Comparison of ENCODE assay signal across 16 mouse cellular contexts in genomic region chr17:33979512-33980050, GRCm38 (mm10). TPM values are rescaled to one million over a fixed set of nuclear protein-coding genes. Genes with fewer than 3 reads are reported as not detected.
DNase-seq lines count a peak whose midpoint lies in the region; ATAC-seq and TF ChIP-seq lines count a peak whose summit lies in the region.
"Had no signal": no experiment of that assay in that cellular context is flagged by ENCODE, and none has a peak within 500 bp of the region (broad histone marks: within the 10 kb centered on the region; RNA-seq: fewer than 3 reads in every experiment).

No protein-coding gene starts in this region.

- H3K27ac ChIP-seq in liver, embryonic 12.5 days = peak overlapping the region; percentile 67; the same call in 1 of the 2 replicates
- H3K27ac ChIP-seq in bone marrow, adult 2 months (ENCODE audit: control insufficient read depth, insufficient read depth, low read depth, low read length, poor library complexity) = peak overlapping the region; percentile 93
- peak overlapping the region; percentile 91 for H3K27ac ChIP-seq in liver, postnatal 0 days (ENCODE audit: low read depth)
- no peak overlapping the region for H3K27ac ChIP-seq in forebrain, embryonic 14.5 days (ENCODE audit: low read depth, low read length)
- H3K27ac ChIP-seq: hindbrain, embryonic 14.5 days; kidney, postnatal 0 days; midbrain, embryonic 15.5 days; stomach, embryonic 15.5 days had no signal

- no peak overlapping the region for H3K4me3 ChIP-seq in liver, embryonic 12.5 days
- no peak overlapping the region for H3K4me3 ChIP-seq in bone marrow, adult 2 months (replicated peaks; ENCODE audit: control insufficient read depth, low read depth, low read length)
- no peak overlapping the region for H3K4me3 ChIP-seq in liver, postnatal 0 days (ENCODE audit: low read depth, low read length)
- no peak overlapping the region for H3K4me3 ChIP-seq in forebrain, embryonic 14.5 days (ENCODE audit: low read depth, low read length)
- H3K4me3 ChIP-seq: midbrain, embryonic 15.5 days; myocyte had no signal

- WGBS in liver, embryonic 12.5 days (ENCODE audit: insufficient replicate concordance) = 53% methylated on average over 6 of the region's 6 CpGs
- 56% methylated on average over 6 of the region's 6 CpGs for WGBS in bone marrow, adult 2 months
- 50% methylated on average over 6 of the region's 6 CpGs for WGBS in liver, postnatal 0 days (ENCODE audit: insufficient replicate concordance)
- 78% methylated on average over 6 of the region's 6 CpGs for WGBS in forebrain, embryonic 14.5 days

- TF ChIP-seq POLR2A in bone marrow, adult 2 months (IDR thresholded peaks at IDR 0.05; ENCODE audit: borderline replicate concordance, control insufficient read depth, low read depth, low read length) = no peak

- H3K36me3 ChIP-seq in liver, embryonic 12.5 days = no peaks in the 10 kb centered on the region
- H3K36me3 ChIP-seq in liver, postnatal 0 days (replicated peaks; ENCODE audit: insufficient read depth, low read length) = no peaks in the 10 kb centered on the region
- no peaks in the 10 kb centered on the region for H3K36me3 ChIP-seq in forebrain, embryonic 14.5 days (ENCODE audit: control insufficient read depth, insufficient read depth, low read length)
- H3K36me3 ChIP-seq: heart, embryonic 12.5 days; midbrain, embryonic 15.5 days; stomach, embryonic 15.5 days had no signal

- H3K9ac ChIP-seq in liver, embryonic 12.5 days = no peak overlapping the region
- H3K9ac ChIP-seq in liver, postnatal 0 days (replicated peaks) = peak overlapping the region; percentile 68; the same call in 1 of the 2 replicates
- no peak overlapping the region for H3K9ac ChIP-seq in forebrain, embryonic 14.5 days (ENCODE audit: low read length)
- H3K9ac ChIP-seq: heart, embryonic 12.5 days; hindbrain, embryonic 14.5 days; midbrain, embryonic 15.5 days; stomach, embryonic 15.5 days had no signal

- 0 out of 2 replicates have a peak overlapping the region, but pooled peaks have one; percentile 89 for H3K4me2 ChIP-seq in liver, embryonic 12.5 days
- H3K4me2 ChIP-seq in liver, postnatal 0 days (ENCODE audit: low read depth, low read length) = peak overlapping the region; percentile 90; the same call in 1 of the 2 replicates
- no peak overlapping the region for H3K4me2 ChIP-seq in forebrain, embryonic 14.5 days (ENCODE audit: low read length)

- peaks cover 44% of the 10 kb centered on the region for H3K27me3 ChIP-seq in liver, embryonic 12.5 days (replicated peaks)
- peaks cover 7% of the 10 kb centered on the region; the same call in 1 of the 2 replicates for H3K27me3 ChIP-seq in liver, postnatal 0 days (ENCODE audit: insufficient read depth, low read length)
- H3K27me3 ChIP-seq in forebrain, embryonic 14.5 days (replicated peaks; ENCODE audit: control insufficient read depth, insufficient read depth, low read length) = peaks cover 26% of the 10 kb centered on the region

- H3K4me1 ChIP-seq in liver, embryonic 12.5 days = peaks cover 42% of the 10 kb centered on the region
- peaks cover 6% of the 10 kb centered on the region for H3K4me1 ChIP-seq in bone marrow, adult 2 months (ENCODE audit: control insufficient read depth, insufficient read depth, low read length)
- H3K4me1 ChIP-seq in liver, postnatal 0 days (ENCODE audit: insufficient read depth) = peaks cover 26% of the 10 kb centered on the region
- no peaks in the 10 kb centered on the region for H3K4me1 ChIP-seq in forebrain, embryonic 14.5 days (ENCODE audit: control insufficient read depth, insufficient read depth, low read length)

- no peak for DNase-seq in liver
- peak; percentile 47 for DNase-seq in induced T-regulatory cell, adult 2 months (ENCODE audit: low read depth)
- no peak for DNase-seq in liver, postnatal 0 days
- no peak for DNase-seq in right cerebral cortex, postnatal 4 days
- DNase-seq in forebrain, embryonic 14.5 days (ENCODE audit: low spot score) = no peak
- DNase-seq: cerebellum, postnatal 14 days; embryo, embryonic 11 days; layer of hippocampus, postnatal 36 days had no signal

- TF ChIP-seq EP300 in liver, postnatal 0 days (IDR thresholded peaks at IDR 0.05; ENCODE audit: low read depth) = no peak

- no peak for TF ChIP-seq CTCF in bone marrow, adult 2 months (IDR thresholded peaks at IDR 0.05; ENCODE audit: control insufficient read depth, insufficient read depth, low read length)
- no peak for TF ChIP-seq CTCF in liver, postnatal 0 days (IDR thresholded peaks at IDR 0.05; ENCODE audit: low read depth)

- ATAC-seq in liver, embryonic 12.5 days = no peak
- ATAC-seq in liver, postnatal 0 days = peak; percentile 8; the same call in 1 of the 2 replicates
- ATAC-seq in forebrain, embryonic 14.5 days = no peak

- H3K9me3 ChIP-seq in liver, embryonic 12.5 days (replicated peaks) = no peaks in the 10 kb centered on the region
- no peaks in the 10 kb centered on the region for H3K9me3 ChIP-seq in liver, postnatal 0 days (ENCODE audit: low read length)
- H3K9me3 ChIP-seq in forebrain, embryonic 14.5 days (replicated peaks; ENCODE audit: control insufficient read depth, low read length) = no peaks in the 10 kb centered on the region
- H3K9me3 ChIP-seq: heart, embryonic 12.5 days; midbrain, embryonic 15.5 days; stomach, embryonic 15.5 days had no signal

RNA-seq across cellular contexts. Expression of gene H2-K1, which starts 20.6 kb away (rescaled TPM):
- polyA plus RNA-seq in liver, embryonic 12.5 days (2016; fragmentation: Nextera tagmentation; extraction: Ambion mirVana) = 82.1 and 83.5 TPM in 2 replicates
- polyA plus RNA-seq in bone marrow, adult 2 months (2011; ENCODE audit: insufficient read depth, insufficient read length, low replicate concordance, missing spikeins) = 698 and 1,240 TPM in 2 replicates
- 274 and 288 TPM in 2 replicates for polyA plus RNA-seq in liver, postnatal 0 days (2015; fragmentation: Nextera tagmentation; extraction: Ambion mirVana)
- 11.6 and 14.2 TPM in 2 replicates for polyA plus RNA-seq in forebrain, embryonic 14.5 days (2014; fragmentation: Nextera tagmentation; extraction: Ambion mirVana)

RNA-seq across cellular contexts. Expression of gene Rps18, which starts 23.8 kb away (rescaled TPM):
- 1,396 and 1,433 TPM in 2 replicates for polyA plus RNA-seq in liver, embryonic 12.5 days (2016; fragmentation: Nextera tagmentation; extraction: Ambion mirVana)
- polyA plus RNA-seq in bone marrow, adult 2 months (2011; ENCODE audit: insufficient read depth, insufficient read length, low replicate concordance, missing spikeins) = 1,108 and 1,335 TPM in 2 replicates
- polyA plus RNA-seq in liver, postnatal 0 days (2015; fragmentation: Nextera tagmentation; extraction: Ambion mirVana) = 1,510 and 1,549 TPM in 2 replicates
- 1,022 and 1,419 TPM in 2 replicates for polyA plus RNA-seq in forebrain, embryonic 14.5 days (2014; fragmentation: Nextera tagmentation; extraction: Ambion mirVana)

RNA-seq across cellular contexts. Expression of gene Vps52, which starts 24.0 kb away (rescaled TPM):
- polyA plus RNA-seq in liver, embryonic 12.5 days (2016; fragmentation: Nextera tagmentation; extraction: Ambion mirVana) = 41.1 and 43.5 TPM in 2 replicates
- 13.7 and 23.1 TPM in 2 replicates for polyA plus RNA-seq in bone marrow, adult 2 months (2011; ENCODE audit: insufficient read depth, insufficient read length, low replicate concordance, missing spikeins)
- polyA plus RNA-seq in liver, postnatal 0 days (2015; fragmentation: Nextera tagmentation; extraction: Ambion mirVana) = 12.5 and 13.4 TPM in 2 replicates
- 41.6 and 50.4 TPM in 2 replicates for polyA plus RNA-seq in forebrain, embryonic 14.5 days (2014; fragmentation: Nextera tagmentation; extraction: Ambion mirVana)

RNA-seq across cellular contexts. Expression of gene B3galt4, which starts 28.3 kb away (rescaled TPM):
- polyA plus RNA-seq in liver, embryonic 12.5 days (2016; fragmentation: Nextera tagmentation; extraction: Ambion mirVana) = 2.1 and 2.6 TPM in 2 replicates
- polyA plus RNA-seq in bone marrow, adult 2 months (2011; ENCODE audit: insufficient read depth, insufficient read length, low replicate concordance, missing spikeins) = 1.9 and 4.1 TPM in 2 replicates
- polyA plus RNA-seq in liver, postnatal 0 days (2015; fragmentation: Nextera tagmentation; extraction: Ambion mirVana) = 2.2 and 2.4 TPM in 2 replicates
- 6.0 and 6.7 TPM in 2 replicates for polyA plus RNA-seq in forebrain, embryonic 14.5 days (2014; fragmentation: Nextera tagmentation; extraction: Ambion mirVana)

RNA-seq across cellular contexts. Expression of gene Wdr46, which starts 39.1 kb away (rescaled TPM):
- polyA plus RNA-seq in liver, embryonic 12.5 days (2016; fragmentation: Nextera tagmentation; extraction: Ambion mirVana) = 49.4 and 52.7 TPM in 2 replicates
- 20.4 and 21.4 TPM in 2 replicates for polyA plus RNA-seq in bone marrow, adult 2 months (2011; ENCODE audit: insufficient read depth, insufficient read length, low replicate concordance, missing spikeins)
- 12.7 and 12.8 TPM in 2 replicates for polyA plus RNA-seq in liver, postnatal 0 days (2015; fragmentation: Nextera tagmentation; extraction: Ambion mirVana)
- 10.5 and 14.6 TPM in 2 replicates for polyA plus RNA-seq in forebrain, embryonic 14.5 days (2014; fragmentation: Nextera tagmentation; extraction: Ambion mirVana)
